Mouse (Mus musculus) myocyte (in vitro differentiated cells): ENCODE results near the gene Amn. TPM values are rescaled to one million over a fixed set of nuclear protein-coding genes. Genes with fewer than 3 reads are reported as not detected.

Source experiments
- H3K27me3 ChIP-seq: one replicate; pipeline ENCODE4 v1.6.1; 2011; ENCODE audit not compliant: control insufficient read depth, insufficient read depth, insufficient read length
- H3K36me3 ChIP-seq: one replicate; pipeline ENCODE4 v1.6.1; 2011; ENCODE audit not compliant: control insufficient read depth, insufficient read depth
- H3K4me2 ChIP-seq: one replicate; pipeline ENCODE4 v1.6.1; 2011; ENCODE audit warnings: low read depth, control low read depth
- H3K4me3 ChIP-seq: one replicate; pipeline ENCODE4 v1.5.1; 2011; ENCODE audit warnings: mild to moderate bottlenecking, control low read depth, moderate library complexity
- H3K79me2 ChIP-seq: one replicate; pipeline ENCODE4 v1.6.1; 2011; ENCODE audit not compliant: control insufficient read depth, insufficient read depth
- H3ac ChIP-seq: one replicate; pipeline ENCODE4 v1.6.1; 2011; ENCODE audit not compliant: control insufficient read depth, insufficient read length
- CEBPB ChIP-seq: IDR thresholded peaks from 2 replicates; pipeline ENCODE4 v1.6.1; 2011; ENCODE audit warnings: mild to moderate bottlenecking, moderate library complexity; ENCODE audit not compliant: poor library complexity, insufficient read depth, severe bottlenecking
- E2F4 ChIP-seq: IDR thresholded peaks from one replicate; pipeline ENCODE4 v1.6.1; 2011; ENCODE audit warnings: mild to moderate bottlenecking, control low read depth, moderate library complexity; ENCODE audit not compliant: insufficient read depth
- MAX ChIP-seq: IDR thresholded peaks from one replicate; pipeline ENCODE4 v1.6.1; 2011; ENCODE audit warnings: low read depth, mild to moderate bottlenecking, control low read depth
- MYOD1 ChIP-seq, 3 experiments: IDR thresholded peaks; one replicate each; pipeline ENCODE4 v1.6.1; 2011; ENCODE audit warnings: control low read depth in 2 of 3, low read depth in 2 of 3, mild to moderate bottlenecking in 2 of 3, moderate library complexity in 1 of 3; ENCODE audit not compliant: insufficient read length in 2 of 3, control insufficient read depth in 1 of 3
- MYOG ChIP-seq, 3 experiments: IDR thresholded peaks; one replicate each; pipeline ENCODE4 v1.6.1; 2011; ENCODE audit warnings: control low read depth in 2 of 3, low read depth in 2 of 3, mild to moderate bottlenecking in 2 of 3; ENCODE audit not compliant: insufficient read length in 2 of 3, control insufficient read depth in 1 of 3, insufficient read depth in 1 of 3
- POLR2A ChIP-seq: IDR thresholded peaks from one replicate; pipeline ENCODE4 v1.6.1; 2011; ENCODE audit warnings: low read depth, mild to moderate bottlenecking, control low read depth, moderate library complexity; ENCODE audit not compliant: insufficient read length
- POLR2AphosphoS2 ChIP-seq: IDR thresholded peaks from one replicate; pipeline ENCODE4 v1.6.1; 2011; ENCODE audit warnings: low read depth, control low read depth; ENCODE audit not compliant: insufficient read length
- REST ChIP-seq: IDR thresholded peaks from one replicate; pipeline ENCODE4 v1.6.1; 2011; ENCODE audit warnings: mild to moderate bottlenecking, control low read depth, moderate library complexity; ENCODE audit not compliant: insufficient read depth, insufficient read length
- SRF ChIP-seq: IDR thresholded peaks from one replicate; pipeline ENCODE4 v1.6.1; 2011; ENCODE audit warnings: low read depth; ENCODE audit not compliant: control insufficient read depth, insufficient read length
- TCF12 ChIP-seq: IDR thresholded peaks from one replicate; pipeline ENCODE4 v1.6.1; 2011; ENCODE audit warnings: mild to moderate bottlenecking, control low read depth; ENCODE audit not compliant: poor library complexity, insufficient read depth, severe bottlenecking
- TCF3 ChIP-seq: IDR thresholded peaks from one replicate; pipeline ENCODE4 v1.6.1; 2011; ENCODE audit warnings: low read depth, control low read depth; ENCODE audit not compliant: insufficient read length
- USF1 ChIP-seq: IDR thresholded peaks from one replicate; pipeline ENCODE4 v1.6.1; 2011; ENCODE audit warnings: low read depth, mild to moderate bottlenecking, control low read depth, moderate library complexity
- polyA plus RNA-seq: library from polyadenylated mRNA; unstranded; fragments of >200 nt; fragmentation: generic; extraction: Trizol; gene quantifications from one replicate; pipeline ENCODE4 v1.2.1, GENCODE M21; 2012; ENCODE audit warnings: missing spikeins

The Amn gene
- polyA plus RNA-seq, result 0.13 TPM

DNA sequence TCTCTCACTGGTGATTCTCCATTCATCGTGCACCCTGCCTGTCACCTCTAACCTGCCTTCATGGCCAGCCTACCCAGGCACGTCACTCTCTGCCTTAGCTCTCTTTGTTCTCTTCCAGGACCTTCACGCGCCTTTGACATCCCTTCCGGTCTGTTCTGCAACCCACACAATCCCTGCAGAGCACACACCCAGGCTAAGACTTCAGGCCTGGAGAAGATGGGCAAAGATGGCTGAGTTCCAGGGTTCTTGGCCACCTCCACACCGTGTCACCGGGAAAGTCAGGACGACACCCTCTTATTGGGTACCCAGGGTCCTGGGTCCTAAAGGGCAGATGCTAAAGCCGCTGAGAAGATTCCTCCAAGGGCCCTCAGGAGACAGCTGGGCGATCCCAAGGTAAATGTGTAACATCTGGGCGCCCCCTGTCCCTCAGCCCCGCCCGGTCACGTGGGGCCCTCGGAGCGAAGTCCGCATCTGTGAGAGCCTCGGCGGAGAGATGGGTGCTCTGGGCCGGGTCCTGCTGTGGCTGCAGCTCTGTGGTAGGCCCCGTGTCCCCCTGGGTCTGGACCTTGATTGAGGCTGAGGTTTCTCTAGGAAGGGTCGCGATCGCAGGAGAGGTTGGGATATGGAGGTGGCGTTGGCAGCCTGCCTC, at the start of gene Amn:
TSS of gene Amn (plus strand) at position 467 of the 649 bp plus-strand sequence.
- Histone ChIP-seq H3K27me3 (peaks cover 18% of the 10 kb centered on the region), H3K4me3 (no peak within 1 kb of the TSS), H3ac (no peak within 1 kb of the TSS)

DNA sequence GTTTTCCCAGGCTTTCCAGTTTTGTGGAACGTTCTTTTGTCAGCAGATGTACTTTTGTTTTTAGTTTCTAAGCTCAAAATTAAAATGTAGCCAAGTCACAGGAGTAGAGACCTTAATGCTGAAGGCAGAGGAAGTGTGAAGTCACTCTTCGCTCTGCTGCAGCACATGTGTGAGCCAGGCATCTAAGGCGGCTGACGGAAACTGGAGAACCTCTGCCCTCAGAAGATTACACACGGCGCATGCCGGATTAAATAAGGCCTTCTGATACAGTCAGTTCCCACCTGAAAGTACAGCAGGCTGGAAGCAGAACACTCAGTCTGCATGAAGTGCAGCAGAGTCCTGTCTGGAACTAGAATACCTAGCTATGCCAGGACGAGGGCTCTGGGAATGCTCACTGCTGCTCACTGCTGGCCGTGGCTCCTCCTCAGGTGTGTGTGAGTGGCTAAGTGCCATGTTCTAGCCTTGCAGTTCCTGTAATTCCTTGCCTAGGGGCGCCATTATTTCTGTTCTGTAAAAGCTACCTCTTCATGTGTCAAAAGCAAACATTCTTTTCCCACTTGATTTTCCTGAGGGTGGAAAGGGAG, 45.6 kb upstream of the Amn start:
- H3K36me3 ChIP-seq, result peaks cover 8% of the 10 kb centered on the region
- H3K4me3 ChIP-seq, result no peak overlapping the region
- H3K27me3 ChIP-seq, result no peaks in the 10 kb centered on the region
- no peaks in the 10 kb centered on the region for H3K79me2 ChIP-seq
- no peak for TF ChIP-seq E2F4
- no peak for TF ChIP-seq TCF12
- no peak for TF ChIP-seq POLR2A
- no peak for TF ChIP-seq REST
- no peak for TF ChIP-seq SRF
- TF ChIP-seq MYOD1 (IDR thresholded peaks at IDR 0.05; ENCODE audit: control insufficient read depth in 1 of 3, insufficient read length in 2 of 3, low read depth in 2 of 3), result no peak
- H3K4me2 ChIP-seq, result no peak overlapping the region
- no peak overlapping the region for H3ac ChIP-seq

More for the DNA sequence above, at the start of gene Amn:
- Histone ChIP-seq H3K79me2 (no peaks in the 10 kb centered on the region), H3K36me3 (no peaks in the 10 kb centered on the region), H3K4me2 (no peak within 1 kb of the TSS)
- no peak for TF ChIP-seq POLR2A

DNA sequence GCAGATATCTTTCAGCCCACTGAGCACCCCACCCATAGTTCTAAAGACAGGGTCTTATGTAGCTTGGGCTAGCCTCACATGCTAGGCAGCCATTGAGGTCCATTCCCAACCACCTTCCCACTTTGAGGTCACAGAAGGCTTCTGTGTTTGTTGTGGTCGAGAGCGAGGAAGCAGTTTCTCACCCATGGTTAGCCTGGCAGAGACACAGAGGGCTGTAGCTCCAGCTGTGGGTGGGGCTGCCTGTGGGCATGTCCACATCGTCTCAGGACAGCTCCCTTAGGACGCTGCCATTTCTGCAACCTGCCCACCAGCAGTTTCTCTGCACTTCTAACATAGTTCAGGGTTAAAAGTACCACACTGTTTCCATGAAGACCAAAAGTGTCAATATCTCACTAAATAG, 43.5 kb upstream of the Amn start:
- Histone ChIP-seq H3K27me3 (no peaks in the 10 kb centered on the region), H3K79me2 (peaks cover 6% of the 10 kb centered on the region), H3K4me2 (no peak overlapping the region), H3K36me3 (no peaks in the 10 kb centered on the region), H3K4me3 (no peak overlapping the region), H3ac (no peak overlapping the region)
- no peak for TF ChIP-seq TCF12
- no peak for TF ChIP-seq MYOD1 (IDR thresholded peaks at IDR 0.05; ENCODE audit: control insufficient read depth in 1 of 3, insufficient read length in 2 of 3, low read depth in 2 of 3)
- TF ChIP-seq REST, result no peak

DNA sequence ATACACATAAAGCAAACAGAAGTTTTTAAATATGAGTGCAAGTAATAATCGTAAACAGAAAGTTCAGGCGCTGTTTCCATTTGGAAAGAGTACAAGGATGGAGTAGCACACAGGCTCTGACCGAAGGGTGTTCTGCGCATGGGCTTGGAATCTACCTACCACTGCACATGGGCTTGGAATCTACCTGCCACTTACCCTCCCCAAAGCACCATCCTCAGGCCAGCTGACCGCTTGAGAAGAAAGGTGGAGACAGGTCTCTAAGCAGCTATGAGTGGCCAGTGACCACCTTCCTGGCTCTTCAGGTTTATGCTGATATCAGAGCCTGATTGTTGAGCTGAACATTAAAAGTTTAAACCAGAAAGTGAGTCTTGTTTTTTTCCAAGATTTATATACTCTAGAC, 42.4 kb upstream of the Amn start:
- H3K4me3 ChIP-seq, result no peak overlapping the region
- H3K36me3 ChIP-seq, result no peaks in the 10 kb centered on the region
- H3K27me3 ChIP-seq, result no peaks in the 10 kb centered on the region
- no peak overlapping the region for H3ac ChIP-seq
- H3K79me2 ChIP-seq, result peaks cover 6% of the 10 kb centered on the region
- H3K4me2 ChIP-seq, result no peak overlapping the region
- no peak for TF ChIP-seq POLR2A
- no peak for TF ChIP-seq CEBPB
- no peak for TF ChIP-seq TCF12
- no peak for TF ChIP-seq MAX
- TF ChIP-seq MYOD1 (IDR thresholded peaks at IDR 0.05; ENCODE audit: control insufficient read depth in 1 of 3, insufficient read length in 2 of 3, low read depth in 2 of 3), result no peak
- TF ChIP-seq E2F4, result no peak
- TF ChIP-seq MYOG (IDR thresholded peaks at IDR 0.05; ENCODE audit: control insufficient read depth in 1 of 3, insufficient read depth in 1 of 3, insufficient read length in 2 of 3, low read depth in 2 of 3), result no peak
- TF ChIP-seq REST, result no peak
- no peak for TF ChIP-seq TCF3
- TF ChIP-seq SRF, result no peak
- TF ChIP-seq USF1, result no peak
- TF ChIP-seq POLR2AphosphoS2, result no peak

DNA sequence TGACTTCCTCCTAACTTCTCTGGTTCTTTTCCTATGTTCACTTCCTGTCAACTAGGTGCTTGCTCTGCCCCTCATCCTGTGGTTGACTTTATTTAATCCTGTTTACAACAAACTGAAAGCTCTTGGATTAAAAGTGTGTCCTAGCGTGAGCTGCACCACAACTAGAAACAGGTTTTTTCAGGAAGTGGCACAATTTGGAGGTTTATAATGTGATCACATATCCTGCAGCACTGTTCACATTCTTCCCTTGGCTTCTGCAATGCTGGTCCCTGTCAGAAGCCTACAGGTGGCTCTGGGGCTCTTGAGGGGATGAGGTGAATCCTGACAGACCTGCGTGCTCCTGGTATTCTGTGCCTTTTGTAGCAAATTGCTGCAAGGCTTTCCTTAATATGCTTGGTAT, 40.1 kb upstream of the Amn start:
- Histone ChIP-seq H3K4me3 (no peak overlapping the region), H3K4me2 (no peak overlapping the region), H3K79me2 (peaks cover 6% of the 10 kb centered on the region), H3ac (no peak overlapping the region), H3K27me3 (no peaks in the 10 kb centered on the region), H3K36me3 (no peaks in the 10 kb centered on the region)
- TF ChIP-seq USF1 (no peak), TCF3 (no peak), CEBPB (no peak), MYOD1 (IDR thresholded peaks at IDR 0.05; ENCODE audit: control insufficient read depth in 1 of 3, insufficient read length in 2 of 3, low read depth in 2 of 3) (no peak), E2F4 (no peak), POLR2AphosphoS2 (no peak), SRF (no peak), TCF12 (no peak), MAX (no peak), REST (no peak), MYOG (IDR thresholded peaks at IDR 0.05; ENCODE audit: control insufficient read depth in 1 of 3, insufficient read depth in 1 of 3, insufficient read length in 2 of 3, low read depth in 2 of 3) (no peak), POLR2A (no peak)
